Mouse (Mus musculus): Measurements from ENCODE around the gene Stat2.

DNA sequence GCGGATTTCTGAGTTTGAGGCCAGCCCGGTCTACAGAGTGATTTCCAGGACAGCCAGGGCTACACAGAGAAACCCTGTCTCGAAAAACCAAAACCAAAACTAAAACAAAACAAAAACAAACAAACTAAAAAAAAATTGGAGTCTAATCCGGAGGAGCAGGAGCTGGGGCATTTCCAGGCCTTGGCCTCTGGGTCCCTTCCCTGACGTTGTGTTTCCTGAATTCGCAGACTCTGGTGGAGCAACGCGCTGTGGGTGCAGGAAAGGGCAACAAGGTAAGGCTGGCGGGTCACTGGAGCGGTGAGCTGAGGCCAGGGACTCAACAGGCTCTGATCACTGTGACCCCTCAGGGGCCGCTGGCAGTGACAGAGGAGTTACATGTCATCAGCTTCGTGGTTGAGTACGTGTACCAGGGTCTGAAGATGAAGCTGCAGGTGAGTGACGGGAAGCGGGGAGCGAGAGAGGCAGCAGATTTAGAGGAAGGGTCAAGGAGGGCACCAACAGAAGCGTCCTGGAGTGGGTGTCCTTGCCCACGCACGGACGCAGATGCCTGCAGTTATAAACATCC lies 12.6 kb downstream of the Stat2 start:
- TF ChIP-seq CTCF (IDR thresholded peaks at IDR 0.05; ENCODE audit: low read depth, low read length) (no peak), GATA1 (IDR thresholded peaks at IDR 0.05; ENCODE audit: borderline replicate concordance, low read length) (no peak), GATA2 (IDR thresholded peaks at IDR 0.05; ENCODE audit: borderline replicate concordance, low read depth, low read length) (no peak)
